Mouse (Mus musculus): ENCODE measurements around the gene Bspry. TPM values are rescaled to one million over a fixed set of nuclear protein-coding genes. Genes with fewer than 3 reads are reported as not detected.

Gene Bspry
- total and polyA plus RNA-seq, 3 experiments: 0.19 to 0.50 TPM; not detected in 1

- TF ChIP-seq KAT2A (conservative IDR thresholded peaks at IDR 0.05; ENCODE audit: low read depth, low read length) (no peak), EP300 (IDR thresholded peaks at IDR 0.05; ENCODE audit: low read depth in 1 of 2, low read length in 2 of 2) (peak; percentile 46 to 72; a peak in 3 of 4 replicates), USF2 (IDR thresholded peaks at IDR 0.05; ENCODE audit: borderline replicate concordance in 1 of 2, insufficient read depth in 1 of 2, low read depth in 1 of 2, low read length in 2 of 2) (no peak), TBP (IDR thresholded peaks at IDR 0.05; ENCODE audit: low read depth, low read length) (0 out of 2 replicates have a peak, but pooled peaks have one; percentile 24), ELF1 (IDR thresholded peaks at IDR 0.05; ENCODE audit: low read depth, low read length) (no peak), MEF2A (IDR thresholded peaks at IDR 0.05; ENCODE audit: extremely low read depth, insufficient replicate concordance, low read depth, low read length, poor library complexity, severe bottlenecking) (no peak), POLR2AphosphoS2 (IDR thresholded peaks at IDR 0.05; ENCODE audit: low read length) (no peak), MAZ (IDR thresholded peaks at IDR 0.05; ENCODE audit: low read depth, low read length) (no peak), ZKSCAN1 (IDR thresholded peaks at IDR 0.05; ENCODE audit: low read depth, low read length) (no peak), POLR2A (IDR thresholded peaks at IDR 0.05; ENCODE audit: control insufficient read depth in 1 of 2, insufficient read depth in 1 of 2, low read depth in 1 of 2, low read length in 2 of 2, poor library complexity in 1 of 2) (no peak), UBTF (IDR thresholded peaks at IDR 0.05; ENCODE audit: borderline replicate concordance, insufficient read depth, low read depth, low read length) (no peak), ZMIZ1 (IDR thresholded peaks at IDR 0.05; ENCODE audit: low read depth, low read length) (no peak), HCFC1 (IDR thresholded peaks at IDR 0.05; ENCODE audit: low read depth, low read length) (no peak), GATA1 (IDR thresholded peaks at IDR 0.05; ENCODE audit: low read depth, low read length) (0 out of 2 replicates have a peak, but pooled peaks have one; percentile 13), E2F4 (IDR thresholded peaks at IDR 0.05; ENCODE audit: borderline replicate concordance, low read depth, low read length) (no peak), MYB (IDR thresholded peaks at IDR 0.05; ENCODE audit: low read depth, low read length) (no peak), POLR2AphosphoS5 (IDR thresholded peaks at IDR 0.05; ENCODE audit: borderline replicate concordance, low read depth, low read length) (no peak)
Observed at GRCm38 (mm10) chr4:62431522-62431921, 48.3 kb upstream of the Bspry start (continued).

GRCm38 (mm10) chr4:62433939-62434870 is 45.6 kb upstream of the Bspry start:
- DNase-seq (ENCODE audit: low read depth, low spot score): no peak
- H3K36me3 ChIP-seq (ENCODE audit: control insufficient read depth in 1 of 2, insufficient read depth in 2 of 2, low read length in 2 of 2): peaks cover 0 to 15% of the 10 kb centered on the region in 2 experiments; a peak in 2 of 4 replicates
- no peaks in the 10 kb centered on the region for H3K79me2 ChIP-seq (ENCODE audit: control insufficient read depth, insufficient read depth, low read length, poor library complexity)
- TF ChIP-seq TBP (IDR thresholded peaks at IDR 0.05; ENCODE audit: low read depth, low read length) (no peak), MEF2A (IDR thresholded peaks at IDR 0.05; ENCODE audit: extremely low read depth, insufficient replicate concordance, low read depth, low read length, poor library complexity, severe bottlenecking) (no peak)
- H3K27ac ChIP-seq (ENCODE audit: control insufficient read depth, low read depth, low read length): no peak overlapping the region
- H3K4me3 ChIP-seq (ENCODE audit: control insufficient read depth in 1 of 2, insufficient read depth in 1 of 2, low read depth in 2 of 2, low read length in 2 of 2): no peak overlapping the region
- H3K9me3 ChIP-seq (replicated peaks; ENCODE audit: insufficient read depth, low read length): no peaks in the 10 kb centered on the region
- H3K4me1 ChIP-seq (ENCODE audit: control insufficient read depth in 1 of 2, insufficient read depth in 2 of 2, low read length in 2 of 2): peaks cover 2 to 16% of the 10 kb centered on the region in 2 experiments; a peak in 2 of 4 replicates
- no peak overlapping the region for H3K9ac ChIP-seq (ENCODE audit: control insufficient read depth, low read depth, low read length, poor library complexity, severe bottlenecking)
- no peaks in the 10 kb centered on the region for H3K27me3 ChIP-seq (ENCODE audit: control insufficient read depth in 1 of 2, insufficient read depth in 2 of 2, low read length in 2 of 2)
